20 mouse cellular contexts compared by ENCODE assay signal in genomic region chr10:8134398-8134797, GRCm38 (mm10).
A peak's percentile ranks its signal among the peaks of the same experiment; 100 is the strongest.
DNase-seq lines count a peak whose midpoint lies in the region; ATAC-seq lines count a peak whose summit lies in the region.
"Had no signal": no experiment of that assay in that cellular context is flagged by ENCODE, and none has a peak within 500 bp of the region (broad histone marks: within the 10 kb centered on the region; RNA-seq: fewer than 3 reads in every experiment).

No protein-coding gene starts in this region.

- H3K4me3 ChIP-seq in heart, embryonic 13.5 days: no peak overlapping the region
- no peak overlapping the region for H3K4me3 ChIP-seq in lung, embryonic 16.5 days (ENCODE audit: low read length)
- no peak overlapping the region for H3K4me3 ChIP-seq in embryonic facial prominence, embryonic 13.5 days
- H3K4me3 ChIP-seq in limb, embryonic 12.5 days (replicated peaks): no peak overlapping the region
- H3K4me3 ChIP-seq: embryonic facial prominence, embryonic 15.5 days; liver, embryonic 13.5 days; megakaryocyte, embryonic 14.5 days; stomach, embryonic 15.5 days had no signal

- H3K27ac ChIP-seq in heart, embryonic 13.5 days (replicated peaks): peak overlapping the region; percentile 32; the same call in 1 of the 2 replicates
- H3K27ac ChIP-seq in lung, embryonic 16.5 days (ENCODE audit: low read length): peak overlapping the region; percentile 15; the same call in 1 of the 2 replicates
- peak overlapping the region; percentile 34 for H3K27ac ChIP-seq in embryonic facial prominence, embryonic 13.5 days
- peak overlapping the region; percentile 50; the same call in 1 of the 2 replicates for H3K27ac ChIP-seq in limb, embryonic 12.5 days
- H3K27ac ChIP-seq: liver, embryonic 13.5 days had no signal

- no peak overlapping the region for H3K9ac ChIP-seq in heart, embryonic 13.5 days
- H3K9ac ChIP-seq in lung, embryonic 16.5 days (ENCODE audit: low read length): no peak overlapping the region
- H3K9ac ChIP-seq in embryonic facial prominence, embryonic 13.5 days: no peak overlapping the region
- H3K9ac ChIP-seq in limb, embryonic 12.5 days (replicated peaks): no peak overlapping the region
- H3K9ac ChIP-seq: embryonic facial prominence, embryonic 15.5 days; liver, embryonic 13.5 days; stomach, embryonic 15.5 days had no signal

- no peak overlapping the region for H3K4me2 ChIP-seq in heart, embryonic 13.5 days
- H3K4me2 ChIP-seq in lung, embryonic 16.5 days (ENCODE audit: low read depth, low read length): no peak overlapping the region
- no peak overlapping the region for H3K4me2 ChIP-seq in embryonic facial prominence, embryonic 13.5 days
- H3K4me2 ChIP-seq in limb, embryonic 12.5 days: no peak overlapping the region
- H3K4me2 ChIP-seq: liver, embryonic 13.5 days; stomach, embryonic 15.5 days had no signal

- intact Hi-C loops in heart, postnatal 25 days (cut with DNase I): no loop called here

- H3K27me3 ChIP-seq in heart, embryonic 13.5 days (replicated peaks): no peaks in the 10 kb centered on the region
- H3K27me3 ChIP-seq in lung, embryonic 16.5 days (ENCODE audit: control insufficient read depth, insufficient read depth, low read depth, low read length): no peaks in the 10 kb centered on the region
- no peaks in the 10 kb centered on the region for H3K27me3 ChIP-seq in embryonic facial prominence, embryonic 13.5 days
- no peaks in the 10 kb centered on the region for H3K27me3 ChIP-seq in limb, embryonic 12.5 days
- H3K27me3 ChIP-seq: embryonic facial prominence, embryonic 15.5 days; liver, embryonic 13.5 days; megakaryocyte, embryonic 14.5 days; stomach, embryonic 15.5 days had no signal

- no peak for ATAC-seq in heart, embryonic 13.5 days (ENCODE audit: extremely low read depth, insufficient number of reproducible peaks, low FRiP score, low TSS enrichment)
- ATAC-seq in lung, embryonic 16.5 days (ENCODE audit: low read depth): no peak
- ATAC-seq in embryonic facial prominence, embryonic 13.5 days (ENCODE audit: insufficient number of reproducible peaks, insufficient read depth, low FRiP score, low TSS enrichment, low read depth): no peak
- ATAC-seq in limb, embryonic 12.5 days (ENCODE audit: insufficient number of reproducible peaks, insufficient read depth, low FRiP score, low TSS enrichment, low read depth): no peak
- ATAC-seq: intestine, embryonic 16.5 days had no signal

- H3K4me1 ChIP-seq in heart, embryonic 13.5 days: peaks cover 58% of the 10 kb centered on the region
- H3K4me1 ChIP-seq in lung, embryonic 16.5 days (replicated peaks; ENCODE audit: control insufficient read depth, insufficient read depth, low read length): peaks cover 19% of the 10 kb centered on the region
- H3K4me1 ChIP-seq in embryonic facial prominence, embryonic 13.5 days: peaks cover 20% of the 10 kb centered on the region
- H3K4me1 ChIP-seq in limb, embryonic 12.5 days (replicated peaks): peaks cover 13% of the 10 kb centered on the region
- H3K4me1 ChIP-seq: stomach, embryonic 15.5 days had no signal

- H3K36me3 ChIP-seq in heart, embryonic 13.5 days: no peaks in the 10 kb centered on the region
- no peaks in the 10 kb centered on the region for H3K36me3 ChIP-seq in lung, embryonic 16.5 days (ENCODE audit: control insufficient read depth, insufficient read depth, low read length)
- no peaks in the 10 kb centered on the region for H3K36me3 ChIP-seq in embryonic facial prominence, embryonic 13.5 days
- no peaks in the 10 kb centered on the region for H3K36me3 ChIP-seq in limb, embryonic 12.5 days
- H3K36me3 ChIP-seq: embryonic facial prominence, embryonic 15.5 days; liver, embryonic 13.5 days; stomach, embryonic 15.5 days had no signal

- WGBS in heart, embryonic 13.5 days: 95% methylated on average over 1 of the region's 1 CpGs
- WGBS in lung, embryonic 16.5 days: 94% methylated on average over 1 of the region's 1 CpGs
- WGBS in embryonic facial prominence, embryonic 13.5 days: 100% methylated on average over 1 of the region's 1 CpGs
- 95% methylated on average over 1 of the region's 1 CpGs for WGBS in limb, embryonic 12.5 days

- DNase-seq in heart, postnatal 25 days (ENCODE audit: low spot score): no peak
- no peak for DNase-seq in lung, postnatal 4 days
- no peak for DNase-seq in urinary bladder, postnatal 36 days (ENCODE audit: low spot score in 2 of 2)
- DNase-seq: adrenal gland, adult 2 months; cerebellum, adult 11-12 months; cerebellum, postnatal 14 days; gastrocnemius, postnatal 25 days; heart, postnatal 10 days; kidney, adult 9 months; kidney, postnatal 14 days; liver, embryonic 13.5 days; thymus, postnatal 36 days had no signal

- H3K9me3 ChIP-seq in heart, embryonic 13.5 days: no peaks in the 10 kb centered on the region
- H3K9me3 ChIP-seq in lung, embryonic 16.5 days (ENCODE audit: control insufficient read depth, low read length): no peaks in the 10 kb centered on the region
- no peaks in the 10 kb centered on the region for H3K9me3 ChIP-seq in embryonic facial prominence, embryonic 13.5 days
- no peaks in the 10 kb centered on the region for H3K9me3 ChIP-seq in limb, embryonic 12.5 days
- H3K9me3 ChIP-seq: embryonic facial prominence, embryonic 15.5 days; liver, embryonic 13.5 days; megakaryocyte, embryonic 14.5 days; stomach, embryonic 15.5 days had no signal
